Mouse (Mus musculus): ENCODE measurements at regions not wholly inside any gene's neighbourhood (a gene's known extent, or its start where the extent isn't known, plus 50 kb on each side); places are given as distances from the start of the nearest gene placed in this dataset.
"Not testable (repeated sequence)": the region's sequence is repeated elsewhere in the genome, so short reads cannot be mapped to it uniquely, and the experiment has no call there.

GRCm38 (mm10) chr16:58146479-58146878, 261.8 kb upstream of the Dcbld2 start:
- DNase-seq, result no peak

- no peak for DNase-seq
Observed at GRCm38 (mm10) chr16:58155538-58155937, 252.7 kb upstream of the Dcbld2 start.

- no peak for DNase-seq
Observed at GRCm38 (mm10) chr16:58178744-58179401, 229.4 kb upstream of the Dcbld2 start.

GRCm38 (mm10) chr16:58179981-58180380, 228.3 kb upstream of the Dcbld2 start:
- not testable (repeated sequence) for DNase-seq

- no peak for DNase-seq
Observed at GRCm38 (mm10) chr16:58194619-58195497, 213.4 kb upstream of the Dcbld2 start.

- no peak for DNase-seq
Observed at GRCm38 (mm10) chr16:58211872-58212271, 196.4 kb upstream of the Dcbld2 start.

- no peak for DNase-seq
Observed at GRCm38 (mm10) chr16:58234686-58235085, 173.6 kb upstream of the Dcbld2 start.

- DNase-seq, result no peak
Observed at GRCm38 (mm10) chr16:58236857-58237256, 171.4 kb upstream of the Dcbld2 start.

GRCm38 (mm10) chr16:58276281-58276680, 132.0 kb upstream of the Dcbld2 start:
- no peak for DNase-seq

- DNase-seq, result no peak
Observed at GRCm38 (mm10) chr16:58281474-58281873, 126.8 kb upstream of the Dcbld2 start.

- no peak for DNase-seq
Observed at GRCm38 (mm10) chr16:58294457-58294856, 113.8 kb upstream of the Dcbld2 start.

- DNase-seq, result no peak
Observed at GRCm38 (mm10) chr16:58295128-58295527, 113.1 kb upstream of the Dcbld2 start.

- DNase-seq, result peak; percentile 3
Observed at GRCm38 (mm10) chr16:58299495-58299894, 108.7 kb upstream of the Dcbld2 start.

- no peak for DNase-seq
Observed at GRCm38 (mm10) chr16:58300098-58300497, 108.1 kb upstream of the Dcbld2 start.

GRCm38 (mm10) chr16:58303555-58303954, 104.7 kb upstream of the Dcbld2 start:
- no peak for DNase-seq

- DNase-seq, result no peak
Observed at GRCm38 (mm10) chr16:58316889-58317455, 91.3 kb upstream of the Dcbld2 start.

GRCm38 (mm10) chr16:58331087-58331486, 77.2 kb upstream of the Dcbld2 start:
- no peak for DNase-seq

- no peak for DNase-seq
Observed at GRCm38 (mm10) chr16:58343921-58344320, 64.3 kb upstream of the Dcbld2 start.

GRCm38 (mm10) chr16:58349354-58349753, 58.9 kb upstream of the Dcbld2 start:
- no peak for DNase-seq

- no peak for DNase-seq
Observed at GRCm38 (mm10) chr16:58349802-58350201, 58.4 kb upstream of the Dcbld2 start.

GRCm38 (mm10) chr16:58352156-58352555, 56.1 kb upstream of the Dcbld2 start:
- DNase-seq, result no peak

GRCm38 (mm10) chr16:58354551-58354950, 53.7 kb upstream of the Dcbld2 start:
- no peak for DNase-seq
